Mouse (Mus musculus) lung, postnatal 36 days (tissue): ENCODE data around the gene Sox5.

Experiments
- DNase-seq: peaks from one replicate; pipeline ENCODE4 v3.0.0; 2022; ENCODE audit warnings: mixed read lengths

The Sox5 gene

GRCm38 (mm10) chr6:144010285-144010684, 771.5 kb downstream of the Sox5 start:
- DNase-seq: no peak

- no peak for DNase-seq
Measured at GRCm38 (mm10) chr6:144005132-144005531, 776.6 kb downstream of the Sox5 start.

- DNase-seq: no peak
Measured at GRCm38 (mm10) chr6:143998201-143998600, 783.6 kb downstream of the Sox5 start.

GRCm38 (mm10) chr6:143997616-143998015, 784.2 kb downstream of the Sox5 start:
- DNase-seq: no peak

- DNase-seq: no peak
Measured at GRCm38 (mm10) chr6:143995046-143995445, 786.7 kb downstream of the Sox5 start.

GRCm38 (mm10) chr6:143987548-143987947, 794.2 kb downstream of the Sox5 start:
- no peak for DNase-seq

GRCm38 (mm10) chr6:143980131-143980530, 801.6 kb downstream of the Sox5 start:
- no peak for DNase-seq

- no peak for DNase-seq
Measured at GRCm38 (mm10) chr6:143967724-143968400, 813.9 kb downstream of the Sox5 start.

- DNase-seq: no peak
Measured at GRCm38 (mm10) chr6:143960487-143960886, 821.3 kb downstream of the Sox5 start.

- DNase-seq: no peak
Measured at GRCm38 (mm10) chr6:143960081-143960480, 821.7 kb downstream of the Sox5 start.

- no peak for DNase-seq
Measured at GRCm38 (mm10) chr6:143958372-143958771, 823.4 kb downstream of the Sox5 start.

GRCm38 (mm10) chr6:143957063-143957462, 824.7 kb downstream of the Sox5 start:
- no peak for DNase-seq

GRCm38 (mm10) chr6:143948553-143949308, 833.0 kb downstream of the Sox5 start:
- DNase-seq: no peak

- DNase-seq: no peak
Measured at GRCm38 (mm10) chr6:143948071-143948470, 833.7 kb downstream of the Sox5 start.

- no peak for DNase-seq
Measured at GRCm38 (mm10) chr6:143943126-143943525, 838.7 kb downstream of the Sox5 start.

GRCm38 (mm10) chr6:143941291-143941785, 840.4 kb downstream of the Sox5 start:
- no peak for DNase-seq

- DNase-seq: no peak
Measured at GRCm38 (mm10) chr6:143923146-143923545, 858.6 kb downstream of the Sox5 start.

- no peak for DNase-seq
Measured at GRCm38 (mm10) chr6:143918405-143918947, 863.3 kb downstream of the Sox5 start.

- peak; percentile 3 for DNase-seq
Measured at GRCm38 (mm10) chr6:143916152-143916735, 865.5 kb downstream of the Sox5 start.

- DNase-seq: no peak
Measured at GRCm38 (mm10) chr6:143915686-143916085, 866.1 kb downstream of the Sox5 start.

- no peak for DNase-seq
Measured at GRCm38 (mm10) chr6:143912316-143912715, 869.5 kb downstream of the Sox5 start.

GRCm38 (mm10) chr6:143904693-143905031, 877.1 kb downstream of the Sox5 start:
- DNase-seq: no peak

GRCm38 (mm10) chr6:143903981-143904692, 877.6 kb downstream of the Sox5 start:
- DNase-seq: no peak
